Mouse (Mus musculus) heart, postnatal 0 days (tissue): ENCODE measurements around the gene Macf1.

Source experiments
- CTCF ChIP-seq: IDR thresholded peaks from 2 replicates; pipeline ENCODE4 v1.5.1; 2016; ENCODE audit warnings: antibody characterized with exemption, control low read depth, low read depth
- EP300 ChIP-seq: IDR thresholded peaks from 2 replicates; pipeline ENCODE4 v1.6.1; 2016; ENCODE audit warnings: antibody characterized with exemption, low read depth

DNA sequence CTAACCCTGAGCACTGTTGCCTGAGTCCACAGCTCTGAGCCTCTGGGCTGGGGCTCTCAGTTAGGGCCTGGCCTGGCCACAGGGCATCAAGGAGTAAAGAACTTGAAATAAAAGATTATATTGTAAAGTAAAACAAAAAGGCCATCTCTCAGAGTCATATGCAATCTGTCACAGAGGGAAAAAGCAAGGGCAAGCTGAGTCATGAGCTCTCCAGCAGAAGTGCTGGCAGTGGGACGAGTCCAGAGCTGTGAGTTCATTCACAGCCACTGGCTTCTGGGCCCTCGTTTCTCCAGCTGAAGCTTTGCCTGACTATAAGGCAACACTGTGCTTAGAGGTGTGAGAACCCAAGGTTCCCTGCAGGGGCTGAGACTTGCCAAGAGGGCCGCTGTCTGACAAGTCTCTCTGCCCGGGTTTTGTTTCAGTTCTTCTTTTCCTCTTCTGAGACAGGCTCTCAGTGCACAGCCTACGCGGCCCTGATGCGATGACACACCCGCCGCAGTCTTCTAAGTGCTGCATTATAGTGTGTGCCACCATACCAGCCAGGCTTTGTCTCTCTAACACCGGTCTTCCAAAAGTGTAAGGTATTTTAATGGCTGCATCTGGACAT, 330.8 kb downstream of the Macf1 start:
- TF ChIP-seq CTCF (no peak), EP300 (no peak)
